Mouse (Mus musculus): ENCODE data around the gene Tmcc1. TPM values are rescaled to one million over a fixed set of nuclear protein-coding genes. Genes with fewer than 3 reads are reported as not detected.

The Tmcc1 gene
- polyA plus RNA-seq, 1 experiment from 2014 or later = 14.1 TPM

DNA sequence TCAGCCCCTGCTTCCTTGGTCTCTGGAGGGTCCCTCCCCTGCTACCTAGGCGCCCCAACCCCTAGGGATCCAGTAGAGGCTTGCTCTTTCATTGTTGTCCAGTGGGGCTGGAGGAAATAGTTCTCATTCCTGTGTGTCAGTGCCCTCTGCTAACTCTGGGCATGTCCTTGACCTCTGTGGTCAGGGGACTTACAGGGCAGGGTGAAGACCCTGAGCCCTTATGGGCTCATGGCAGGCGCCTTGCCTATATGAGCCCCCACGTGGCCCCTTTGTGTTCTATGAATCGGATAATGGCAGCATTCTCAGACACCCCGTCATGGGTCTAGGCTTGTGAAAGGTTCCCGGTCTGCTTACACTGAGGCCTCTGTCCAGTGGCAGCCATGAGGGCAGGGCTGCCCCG is 194.5 kb downstream of the Tmcc1 start:
- H3K4me1 ChIP-seq (ENCODE audit: control insufficient read depth, insufficient read depth, low read length) = peaks cover 30% of the 10 kb centered on the region
- no peak overlapping the region for H3K4me2 ChIP-seq (replicated peaks; ENCODE audit: low read depth, low read length)
- H3K36me3 ChIP-seq (ENCODE audit: control insufficient read depth, insufficient read depth, low read length) = no peaks in the 10 kb centered on the region
- H3K9me3 ChIP-seq (ENCODE audit: control insufficient read depth, low read length) = no peaks in the 10 kb centered on the region
- 84% methylated on average over 7 of the region's 7 CpGs for WGBS
- ATAC-seq (ENCODE audit: low FRiP score, low TSS enrichment) = no peak
- peaks cover 5% of the 10 kb centered on the region; the same call in 1 of the 2 replicates for H3K27me3 ChIP-seq (ENCODE audit: control insufficient read depth, insufficient read depth, low read length)
- no peak overlapping the region for H3K9ac ChIP-seq (ENCODE audit: low read depth, low read length)
- peak overlapping the region; percentile 67; the same call in 1 of the 2 replicates for H3K27ac ChIP-seq (ENCODE audit: low read depth, low read length)
- no peak overlapping the region for H3K4me3 ChIP-seq (ENCODE audit: low read length)

DNA sequence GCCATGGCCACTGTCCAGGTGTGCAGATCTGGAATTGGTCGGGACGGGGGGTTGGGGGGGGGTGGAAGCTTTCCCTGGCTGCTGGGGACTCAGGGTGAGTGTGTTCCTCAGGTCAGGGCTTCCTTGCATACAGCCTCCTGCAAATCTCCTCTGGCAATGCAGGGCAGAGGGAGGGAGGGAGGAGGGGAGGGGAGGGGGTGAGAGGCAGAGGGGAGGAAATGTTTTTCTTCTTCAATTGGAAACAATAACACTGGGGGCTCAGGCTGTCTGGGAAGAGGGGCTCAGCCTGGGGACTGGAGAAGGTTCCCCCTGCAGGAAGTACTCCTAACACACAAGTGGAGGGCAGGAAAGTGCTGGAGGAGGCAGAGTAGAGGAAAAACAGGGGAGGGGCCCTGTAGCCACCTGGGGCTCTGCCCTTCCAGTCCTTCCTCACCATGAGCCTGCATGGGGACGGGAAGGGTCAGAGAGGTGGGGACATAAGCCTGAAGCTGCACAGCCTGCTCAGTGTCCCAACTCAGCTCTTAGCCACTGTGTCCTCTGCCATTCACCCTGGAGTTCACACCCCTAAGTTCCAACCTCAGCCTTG is 195.5 kb downstream of the Tmcc1 start:
- Histone ChIP-seq H3K36me3 (ENCODE audit: control insufficient read depth, insufficient read depth, low read length) (no peaks in the 10 kb centered on the region), H3K4me1 (ENCODE audit: control insufficient read depth, insufficient read depth, low read length) (peaks cover 38% of the 10 kb centered on the region), H3K27me3 (ENCODE audit: control insufficient read depth, insufficient read depth, low read length) (peaks cover 7% of the 10 kb centered on the region; the same call in 1 of the 2 replicates), H3K27ac (ENCODE audit: low read depth, low read length) (peak overlapping the region; percentile 94), H3K9me3 (ENCODE audit: control insufficient read depth, low read length) (no peaks in the 10 kb centered on the region), H3K4me3 (ENCODE audit: low read length) (no peak overlapping the region), H3K9ac (ENCODE audit: low read depth, low read length) (no peak overlapping the region), H3K4me2 (replicated peaks; ENCODE audit: low read depth, low read length) (no peak overlapping the region)
- WGBS = 9% methylated on average over 3 of the region's 3 CpGs
- ATAC-seq (ENCODE audit: low FRiP score, low TSS enrichment) = peak; percentile 6; the same call in 1 of the 2 replicates

DNA sequence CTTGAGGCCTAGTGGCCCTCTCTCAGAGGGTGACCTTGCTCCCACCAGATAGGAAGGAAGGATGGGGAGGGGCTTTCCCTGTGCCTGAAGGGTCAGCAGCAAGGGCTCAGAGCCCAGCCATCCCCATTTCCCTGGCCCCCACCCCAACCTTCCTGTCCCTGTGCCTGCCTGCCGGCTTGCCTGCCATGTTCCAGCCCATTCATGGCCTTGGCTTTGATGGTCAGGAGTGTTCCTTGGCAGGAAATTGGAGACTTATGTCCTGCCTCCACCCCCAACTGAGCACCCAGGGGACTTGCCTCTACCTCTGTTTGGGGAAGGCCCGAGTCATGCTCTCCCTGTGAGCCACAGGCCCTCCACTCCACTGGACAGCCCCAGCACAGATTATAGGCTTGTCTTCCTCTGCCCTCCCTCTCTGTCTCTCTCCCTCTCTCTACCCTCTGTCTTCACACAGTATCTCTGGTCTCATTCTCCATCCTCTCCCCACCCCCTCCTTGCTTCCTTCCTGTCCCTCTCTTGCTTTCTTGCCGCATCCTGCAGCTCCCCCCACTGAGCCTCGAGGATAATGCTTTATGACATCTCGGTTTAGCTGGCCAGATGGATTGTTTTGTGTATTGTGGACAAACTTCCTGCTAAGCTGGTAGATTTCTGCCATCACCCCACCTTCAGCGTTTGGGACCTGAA is 197.0 kb downstream of the Tmcc1 start:
- no peak; the same call in none of the 2 replicates for ATAC-seq (ENCODE audit: low FRiP score, low TSS enrichment)
- no peak overlapping the region; the same call in 1 of the 2 replicates for H3K4me2 ChIP-seq (replicated peaks; ENCODE audit: low read depth, low read length)
- H3K4me1 ChIP-seq (ENCODE audit: control insufficient read depth, insufficient read depth, low read length) = peaks cover 53% of the 10 kb centered on the region
- no peak overlapping the region for H3K9ac ChIP-seq (ENCODE audit: low read depth, low read length)
- 28% methylated on average over 6 of the region's 6 CpGs for WGBS
- peaks cover 7% of the 10 kb centered on the region; the same call in 1 of the 2 replicates for H3K27me3 ChIP-seq (ENCODE audit: control insufficient read depth, insufficient read depth, low read length)
- no peak overlapping the region for H3K4me3 ChIP-seq (ENCODE audit: low read length)
- H3K36me3 ChIP-seq (ENCODE audit: control insufficient read depth, insufficient read depth, low read length) = no peaks in the 10 kb centered on the region
- H3K9me3 ChIP-seq (ENCODE audit: control insufficient read depth, low read length) = no peaks in the 10 kb centered on the region
- peak overlapping the region; percentile 94 for H3K27ac ChIP-seq (ENCODE audit: low read depth, low read length)

DNA sequence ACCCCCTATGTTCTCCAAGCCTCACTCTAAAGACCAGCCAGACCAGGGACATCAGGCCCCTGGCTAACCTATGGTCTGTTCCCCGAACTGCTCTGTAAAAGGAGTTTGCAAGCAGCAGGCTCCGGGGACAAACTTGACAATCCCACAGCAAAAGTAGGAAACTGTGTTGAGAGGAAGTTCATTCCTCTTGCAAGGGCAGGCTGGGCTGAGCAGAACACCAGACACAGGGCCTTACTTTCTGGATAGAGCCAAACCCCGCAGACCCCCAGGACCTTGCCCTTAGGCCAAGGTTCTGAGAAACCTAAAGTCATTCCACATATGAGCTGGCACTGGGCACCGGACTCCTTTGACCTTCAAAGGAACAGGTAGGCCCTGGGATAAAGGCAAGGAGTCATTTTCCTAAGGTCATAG is 197.8 kb downstream of the Tmcc1 start:
- no peaks in the 10 kb centered on the region for H3K36me3 ChIP-seq (ENCODE audit: control insufficient read depth, insufficient read depth, low read length)
- no peak for ATAC-seq (ENCODE audit: low FRiP score, low TSS enrichment)
- H3K4me3 ChIP-seq (ENCODE audit: low read length) = peak overlapping the region; percentile 71
- H3K27me3 ChIP-seq (ENCODE audit: control insufficient read depth, insufficient read depth, low read length) = peaks cover 7% of the 10 kb centered on the region; the same call in 1 of the 2 replicates
- peaks cover 60% of the 10 kb centered on the region for H3K4me1 ChIP-seq (ENCODE audit: control insufficient read depth, insufficient read depth, low read length)
- H3K9ac ChIP-seq (ENCODE audit: low read depth, low read length) = no peak overlapping the region
- 49% methylated on average over 4 of the region's 4 CpGs for WGBS
- peak overlapping the region; percentile 94 for H3K27ac ChIP-seq (ENCODE audit: low read depth, low read length)
- no peaks in the 10 kb centered on the region for H3K9me3 ChIP-seq (ENCODE audit: control insufficient read depth, low read length)
- peak overlapping the region; percentile 92 for H3K4me2 ChIP-seq (replicated peaks; ENCODE audit: low read depth, low read length)

DNA sequence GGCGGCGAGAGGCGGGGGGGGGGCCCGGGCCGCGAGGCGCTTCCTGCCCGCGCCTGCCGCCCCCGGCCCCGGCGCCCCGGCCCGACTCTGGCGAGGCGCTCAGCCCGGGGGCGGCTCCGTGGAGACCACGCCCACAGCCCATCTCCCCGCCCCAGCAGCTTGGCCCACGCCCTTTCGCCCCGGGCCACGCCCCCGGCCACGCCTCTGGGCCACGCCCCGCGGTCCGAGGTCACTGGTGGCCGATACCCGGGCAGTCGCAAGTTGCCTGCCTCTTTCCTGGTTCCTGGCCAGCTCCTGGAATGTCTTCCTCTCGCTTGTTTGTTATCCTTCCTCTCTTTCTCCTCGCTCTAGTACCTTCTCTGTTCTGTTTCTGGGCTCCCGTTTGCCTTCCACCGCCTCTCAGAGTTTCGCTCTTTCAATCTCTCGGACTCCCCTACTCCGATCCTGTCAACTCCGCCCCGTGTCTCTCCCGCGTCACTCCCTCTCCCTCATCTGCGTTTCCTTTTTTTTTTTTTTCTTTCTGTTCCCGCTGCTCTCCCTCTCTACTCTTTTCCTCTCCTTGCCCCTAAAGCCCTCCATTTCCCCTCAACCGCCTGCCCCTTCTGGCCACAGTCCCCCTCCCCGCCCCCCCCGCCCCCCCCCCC is 198.3 kb downstream of the Tmcc1 start, which contains the start of gene Plxnd1:
TSS of gene Plxnd1 (minus strand) at position 129 of the 644 bp plus-strand sequence.
- ATAC-seq (ENCODE audit: low FRiP score, low TSS enrichment) = peak; percentile 77
- peak within 1 kb of the TSS; percentile 78 for H3K9ac ChIP-seq (ENCODE audit: low read depth, low read length)
- peaks cover 7% of the 10 kb centered on the region; the same call in 1 of the 2 replicates for H3K27me3 ChIP-seq (ENCODE audit: control insufficient read depth, insufficient read depth, low read length)
- no peaks in the 10 kb centered on the region for H3K36me3 ChIP-seq (ENCODE audit: control insufficient read depth, insufficient read depth, low read length)
- 2% methylated on average over 37 of the region's 51 CpGs for WGBS
- H3K9me3 ChIP-seq (ENCODE audit: control insufficient read depth, low read length) = no peaks in the 10 kb centered on the region
- H3K27ac ChIP-seq (ENCODE audit: low read depth, low read length) = peak within 1 kb of the TSS; percentile 94
- peak within 1 kb of the TSS; percentile 71 for H3K4me3 ChIP-seq (ENCODE audit: low read length)
- peaks cover 61% of the 10 kb centered on the region for H3K4me1 ChIP-seq (ENCODE audit: control insufficient read depth, insufficient read depth, low read length)
- H3K4me2 ChIP-seq (replicated peaks; ENCODE audit: low read depth, low read length) = peak within 1 kb of the TSS; percentile 92

DNA sequence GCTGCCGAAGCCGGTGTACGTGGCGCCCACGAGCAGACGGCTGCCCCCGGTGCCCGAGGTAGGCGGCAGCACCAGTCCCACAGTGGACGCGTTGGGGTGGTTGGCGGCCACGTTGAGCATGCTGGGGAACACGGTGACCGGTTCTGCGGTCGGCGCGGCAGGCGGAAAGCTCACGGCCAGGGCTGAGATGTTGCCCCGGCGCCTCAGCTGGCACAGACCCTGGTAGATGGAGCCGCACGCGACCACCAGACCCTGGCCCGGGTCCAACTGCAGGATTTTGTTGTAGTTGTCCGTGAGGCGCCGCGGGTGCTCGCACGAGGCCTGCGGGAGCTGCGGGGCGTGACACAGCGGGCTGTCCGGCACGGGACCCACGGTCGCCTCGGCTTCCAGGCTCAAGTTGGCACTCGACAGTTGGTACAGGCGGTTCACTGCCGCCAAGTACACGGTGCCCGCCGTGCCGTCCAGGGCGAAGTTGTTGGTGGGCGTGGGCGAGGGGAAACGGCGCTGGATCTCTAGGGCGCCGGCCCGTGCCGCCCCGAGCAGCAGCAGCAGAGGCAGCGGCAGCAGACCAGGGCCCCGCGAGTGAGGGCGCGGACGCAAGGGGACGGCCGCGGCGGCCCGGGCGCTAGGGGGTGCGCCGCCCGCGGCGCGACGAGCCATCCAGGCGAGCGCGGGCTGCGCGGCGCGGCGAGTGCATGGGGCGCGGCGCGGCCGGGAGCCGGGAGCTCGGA is 199.0 kb downstream of the Tmcc1 start:
- peak overlapping the region; percentile 76; the same call in 1 of the 2 replicates for H3K27ac ChIP-seq (ENCODE audit: low read depth, low read length)
- peak; percentile 25; the same call in 1 of the 2 replicates for ATAC-seq (ENCODE audit: low FRiP score, low TSS enrichment)
- peaks cover 7% of the 10 kb centered on the region; the same call in 1 of the 2 replicates for H3K27me3 ChIP-seq (ENCODE audit: control insufficient read depth, insufficient read depth, low read length)
- H3K9me3 ChIP-seq (ENCODE audit: control insufficient read depth, low read length) = no peaks in the 10 kb centered on the region
- peak overlapping the region; percentile 78 for H3K9ac ChIP-seq (ENCODE audit: low read depth, low read length)
- H3K4me3 ChIP-seq (ENCODE audit: low read length) = peak overlapping the region; percentile 71
- H3K4me1 ChIP-seq (ENCODE audit: control insufficient read depth, insufficient read depth, low read length) = peaks cover 65% of the 10 kb centered on the region
- WGBS = 1% methylated on average over 67 of the region's 93 CpGs
- peak overlapping the region; percentile 92 for H3K4me2 ChIP-seq (replicated peaks; ENCODE audit: low read depth, low read length)
- H3K36me3 ChIP-seq (ENCODE audit: control insufficient read depth, insufficient read depth, low read length) = no peaks in the 10 kb centered on the region; the same call in 1 of the 2 replicates

DNA sequence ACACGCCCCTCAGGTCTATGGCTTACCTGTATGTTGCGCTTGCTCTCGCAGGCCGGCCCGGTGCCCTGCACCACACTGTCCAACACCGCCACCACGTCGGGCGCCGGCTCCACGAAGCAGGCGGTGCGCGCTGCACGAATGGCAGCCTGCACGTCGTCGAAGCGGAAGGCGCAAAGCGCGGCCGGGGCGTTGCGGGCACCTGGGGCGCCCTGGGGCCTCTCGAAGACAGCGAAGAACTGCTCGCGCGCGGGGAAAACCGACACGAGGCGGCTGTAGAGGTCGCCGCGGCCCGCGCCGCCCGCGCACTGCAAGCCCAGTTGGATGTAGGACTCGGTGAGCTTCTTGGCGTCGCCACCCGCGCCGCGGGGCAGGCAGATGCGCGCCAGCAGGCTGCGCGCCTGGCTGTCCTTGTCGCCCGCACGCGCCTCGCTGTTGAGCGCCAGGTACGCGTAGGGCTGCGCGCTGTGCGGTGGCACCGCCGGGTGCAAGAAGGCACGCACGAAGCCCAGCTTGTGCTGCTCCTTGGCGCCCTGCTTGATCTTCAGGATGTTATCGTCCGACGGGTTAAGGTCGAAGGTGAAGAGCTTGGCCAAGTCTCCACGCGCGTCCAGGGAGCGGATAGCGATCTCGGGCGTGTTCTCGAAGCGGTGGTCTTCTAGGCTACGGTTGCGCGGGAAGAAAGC is 199.7 kb downstream of the Tmcc1 start:
- H3K4me2 ChIP-seq (replicated peaks; ENCODE audit: low read depth, low read length) = peak overlapping the region; percentile 92
- peak overlapping the region; percentile 78 for H3K9ac ChIP-seq (ENCODE audit: low read depth, low read length)
- peaks cover 59% of the 10 kb centered on the region for H3K4me1 ChIP-seq (ENCODE audit: control insufficient read depth, insufficient read depth, low read length)
- H3K27ac ChIP-seq (ENCODE audit: low read depth, low read length) = peak overlapping the region; percentile 76; the same call in 1 of the 2 replicates
- no peaks in the 10 kb centered on the region for H3K9me3 ChIP-seq (ENCODE audit: control insufficient read depth, low read length)
- no peaks in the 10 kb centered on the region; the same call in 1 of the 2 replicates for H3K36me3 ChIP-seq (ENCODE audit: control insufficient read depth, insufficient read depth, low read length)
- no peak for ATAC-seq (ENCODE audit: low FRiP score, low TSS enrichment)
- peaks cover 7% of the 10 kb centered on the region; the same call in 1 of the 2 replicates for H3K27me3 ChIP-seq (ENCODE audit: control insufficient read depth, insufficient read depth, low read length)
- peak overlapping the region; percentile 71 for H3K4me3 ChIP-seq (ENCODE audit: low read length)
- 1% methylated on average over 86 of the region's 86 CpGs for WGBS

DNA sequence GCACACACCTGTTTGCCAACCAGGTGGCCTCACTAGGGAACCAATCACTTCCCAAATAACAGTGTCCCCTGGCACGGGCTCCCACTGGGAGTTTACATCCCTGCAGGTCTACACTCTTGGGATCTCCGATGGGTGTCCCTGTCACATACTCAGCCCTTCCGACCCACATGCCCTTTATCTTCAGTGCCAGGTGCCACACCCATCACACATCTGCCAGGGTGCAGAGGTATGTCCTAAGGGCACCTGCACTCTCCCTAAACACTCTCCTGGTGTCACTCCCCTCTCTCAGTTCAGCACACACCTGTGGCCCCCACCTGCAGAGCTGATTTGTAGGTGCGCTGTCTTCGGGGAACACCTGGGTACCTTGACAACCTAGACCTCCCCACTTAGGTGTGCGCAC is 200.3 kb downstream of the Tmcc1 start:
- Histone ChIP-seq H3K9me3 (ENCODE audit: control insufficient read depth, low read length) (no peaks in the 10 kb centered on the region), H3K4me3 (ENCODE audit: low read length) (peak overlapping the region; percentile 71), H3K36me3 (ENCODE audit: control insufficient read depth, insufficient read depth, low read length) (no peaks in the 10 kb centered on the region; the same call in 1 of the 2 replicates), H3K9ac (ENCODE audit: low read depth, low read length) (peak overlapping the region; percentile 78), H3K27me3 (ENCODE audit: control insufficient read depth, insufficient read depth, low read length) (peaks cover 7% of the 10 kb centered on the region; the same call in 1 of the 2 replicates), H3K4me1 (ENCODE audit: control insufficient read depth, insufficient read depth, low read length) (peaks cover 53% of the 10 kb centered on the region), H3K4me2 (replicated peaks; ENCODE audit: low read depth, low read length) (peak overlapping the region; percentile 92), H3K27ac (ENCODE audit: low read depth, low read length) (0 out of 2 replicates have a peak overlapping the region, but pooled peaks have one; percentile 76)
- no peak for ATAC-seq (ENCODE audit: low FRiP score, low TSS enrichment)
- WGBS = 49% methylated on average over 6 of the region's 6 CpGs
